Mouse (Mus musculus) kidney, embryonic 15.5 days (tissue): ENCODE results near the gene Tex11. TPM values are rescaled to one million over a fixed set of nuclear protein-coding genes. Genes with fewer than 3 reads are reported as not detected.
"Not testable (repeated sequence)": the region's sequence is repeated elsewhere in the genome, so short reads cannot be mapped to it uniquely, and the experiment has no call there.

ENCODE experiments used
- ATAC-seq: fragments of 200-750 bp; cut with Nextera tagmentation; replicated peaks from 2 replicates; pipeline ENCODE4 v1.8.0; 2017; ENCODE audit warnings: moderate TSS enrichment; ENCODE audit not compliant: low FRiP score
- H3K27ac ChIP-seq: fragments of 300-500 bp; sonication (generic); 2 replicates; pipeline ENCODE4 v1.5.1; 2015; ENCODE audit warnings: mild to moderate bottlenecking, inconsistent platforms
- H3K27me3 ChIP-seq: fragments of 300-500 bp; sonication (generic); 2 replicates; pipeline ENCODE4 v1.6.1; 2015; ENCODE audit warnings: inconsistent platforms
- H3K36me3 ChIP-seq: fragments of 300-500 bp; sonication (generic); 2 replicates; pipeline ENCODE4 v1.6.1; 2015; ENCODE audit warnings: inconsistent platforms
- H3K4me1 ChIP-seq: fragments of 300-500 bp; sonication (generic); 2 replicates; pipeline ENCODE4 v1.6.1; 2015; ENCODE audit warnings: inconsistent platforms
- H3K4me2 ChIP-seq: fragments of 300-500 bp; sonication (generic); 2 replicates; pipeline ENCODE4 v1.6.1; 2015; ENCODE audit warnings: moderate library complexity, mild to moderate bottlenecking, inconsistent platforms
- H3K4me3 ChIP-seq: fragments of 300-500 bp; sonication (generic); replicated peaks from 2 replicates; pipeline ENCODE4 v1.5.1; 2015; ENCODE audit warnings: mild to moderate bottlenecking, inconsistent platforms
- H3K9ac ChIP-seq: fragments of 300-500 bp; sonication (generic); 2 replicates; pipeline ENCODE4 v1.6.1; 2015; ENCODE audit warnings: mild to moderate bottlenecking, inconsistent platforms
- H3K9me3 ChIP-seq: fragments of 300-500 bp; sonication (generic); replicated peaks from 2 replicates; pipeline ENCODE4 v1.6.1; 2016; ENCODE audit warnings: inconsistent platforms
- WGBS: fragments of 180-500 bp; shearing (Covaris S2); methylation state at CpG from one replicate; pipeline ENCODE4 v1.1.7; 2015; ENCODE audit warnings: mixed read lengths; 5-methylcytosine and 5-hydroxymethylcytosine counted together
- polyA plus RNA-seq: library from polyadenylated mRNA; unstranded; fragments of >200 nt; fragmentation: Nextera tagmentation; extraction: Ambion mirVana; gene quantifications from 2 replicates; pipeline ENCODE4 v1.2.1, GENCODE M21; 2015

Gene Tex11
- polyA plus RNA-seq = 0.06 TPM in 1 of 2 replicates, not detected in the other

- H3K9me3 ChIP-seq = no peaks in the 10 kb centered on the region
- no peaks in the 10 kb centered on the region for H3K36me3 ChIP-seq
- no peak for ATAC-seq
- H3K9ac ChIP-seq = no peak within 1 kb of the TSS
- H3K4me3 ChIP-seq = no peak within 1 kb of the TSS
- WGBS = 85% methylated on average over 31 of the region's 31 CpGs
- H3K4me1 ChIP-seq = no peaks in the 10 kb centered on the region
- H3K27me3 ChIP-seq = peaks cover 7% of the 10 kb centered on the region; the same call in 1 of the 2 replicates
- H3K27ac ChIP-seq = no peak within 1 kb of the TSS
- H3K4me2 ChIP-seq = no peak within 1 kb of the TSS
These were observed at the start of gene Tex11 for GRCm38 (mm10) chrX:101059541-101059940. Tex11 (minus strand) TSS chrX:101059667.

- Histone ChIP-seq H3K36me3 (no peaks in the 10 kb centered on the region), H3K9ac (no peak within 1 kb of the TSS), H3K4me1 (0 out of 2 replicates have a peak, but pooled peaks cover 4% of the 10 kb centered on the region), H3K4me3 (peak within 1 kb of the TSS; percentile 39), H3K4me2 (peak within 1 kb of the TSS; percentile 58), H3K9me3 (no peaks in the 10 kb centered on the region), H3K27ac (no peak within 1 kb of the TSS), H3K27me3 (peaks cover 31% of the 10 kb centered on the region)
- ATAC-seq = no peak
- WGBS = 35% methylated on average over 11 of the region's 11 CpGs
These were observed 26.5 kb upstream of the Tex11 start, which contains the start of gene Slc7a3 for GRCm38 (mm10) chrX:101085920-101086319. Slc7a3 (minus strand) TSS chrX:101086020.

- WGBS = 19% methylated on average over 8 of the region's 9 CpGs
- Histone ChIP-seq H3K27me3 (peaks cover 31% of the 10 kb centered on the region), H3K4me2 (peak overlapping the region; percentile 58), H3K4me3 (peak overlapping the region; percentile 39)
- not testable (repeated sequence) for H3K9ac ChIP-seq, H3K4me1 ChIP-seq, H3K9me3 ChIP-seq, H3K36me3 ChIP-seq, H3K27ac ChIP-seq, ATAC-seq
These were observed 25.7 kb upstream of the Tex11 start for GRCm38 (mm10) chrX:101085211-101085610.

- Histone ChIP-seq H3K9me3 (no peaks in the 10 kb centered on the region), H3K4me2 (peak overlapping the region; percentile 58; the same call in 1 of the 2 replicates)
These were observed 24.7 kb upstream of the Tex11 start for GRCm38 (mm10) chrX:101084192-101084591.

GRCm38 (mm10) chrX:101065245-101065644 lies 5.8 kb upstream of the Tex11 start:
- no peak overlapping the region for H3K4me3 ChIP-seq
- no peaks in the 10 kb centered on the region for H3K4me1 ChIP-seq
- H3K27me3 ChIP-seq = peaks cover 7% of the 10 kb centered on the region; the same call in 1 of the 2 replicates
- WGBS = 50% methylated on average over 1 of the region's 1 CpGs
- H3K9me3 ChIP-seq = no peaks in the 10 kb centered on the region
- H3K27ac ChIP-seq = no peak overlapping the region
- no peak overlapping the region for H3K9ac ChIP-seq
- no peak overlapping the region for H3K4me2 ChIP-seq
- no peaks in the 10 kb centered on the region for H3K36me3 ChIP-seq
- no peak for ATAC-seq

More at GRCm38 (mm10) chrX:101084192-101084591, 24.7 kb upstream of the Tex11 start:
- Histone ChIP-seq H3K27ac (no peak overlapping the region), H3K36me3 (no peaks in the 10 kb centered on the region), H3K27me3 (peaks cover 37% of the 10 kb centered on the region), H3K4me1 (0 out of 2 replicates have a peak, but pooled peaks cover 4% of the 10 kb centered on the region), H3K9ac (no peak overlapping the region), H3K4me3 (no peak overlapping the region)
- ATAC-seq = no peak
- 50% methylated on average over 2 of the region's 2 CpGs for WGBS

- Histone ChIP-seq H3K27me3 (peaks cover 7% of the 10 kb centered on the region; the same call in 1 of the 2 replicates), H3K9me3 (no peaks in the 10 kb centered on the region), H3K36me3 (no peaks in the 10 kb centered on the region), H3K4me1 (no peaks in the 10 kb centered on the region), H3K9ac (no peak overlapping the region), H3K4me2 (no peak overlapping the region), H3K4me3 (no peak overlapping the region), H3K27ac (no peak overlapping the region)
- no peak for ATAC-seq
- 76% methylated on average over 2 of the region's 2 CpGs for WGBS
These were observed 4.0 kb upstream of the Tex11 start for GRCm38 (mm10) chrX:101063503-101063902.

GRCm38 (mm10) chrX:100943640-100944039 lies 115.8 kb downstream of the Tex11 start:
- WGBS = 43% methylated on average over 2 of the region's 2 CpGs
- Histone ChIP-seq H3K27me3 (peaks cover 19% of the 10 kb centered on the region), H3K4me3 (no peak overlapping the region)

GRCm38 (mm10) chrX:100839211-100839610 lies 220.3 kb downstream of the Tex11 start:
- no peak overlapping the region for H3K27ac ChIP-seq
- no peaks in the 10 kb centered on the region for H3K9me3 ChIP-seq
- H3K9ac ChIP-seq = no peak overlapping the region
- peaks cover 20% of the 10 kb centered on the region for H3K27me3 ChIP-seq
- H3K36me3 ChIP-seq = no peaks in the 10 kb centered on the region
- H3K4me2 ChIP-seq = no peak overlapping the region
- ATAC-seq = no peak
- H3K4me1 ChIP-seq = no peaks in the 10 kb centered on the region
- no peak overlapping the region for H3K4me3 ChIP-seq

More at GRCm38 (mm10) chrX:100943640-100944039, 115.8 kb downstream of the Tex11 start:
- ATAC-seq = no peak
- Histone ChIP-seq H3K27ac (no peak overlapping the region), H3K36me3 (no peaks in the 10 kb centered on the region), H3K9ac (no peak overlapping the region), H3K9me3 (no peaks in the 10 kb centered on the region), H3K4me2 (no peak overlapping the region), H3K4me1 (no peaks in the 10 kb centered on the region)

GRCm38 (mm10) chrX:100832806-100833205 lies 226.7 kb downstream of the Tex11 start:
- no peak overlapping the region for H3K4me3 ChIP-seq
- H3K4me2 ChIP-seq = no peak overlapping the region
- H3K36me3 ChIP-seq = no peaks in the 10 kb centered on the region
- no peak overlapping the region for H3K27ac ChIP-seq
- no peak overlapping the region for H3K9ac ChIP-seq
- H3K4me1 ChIP-seq = no peaks in the 10 kb centered on the region
- peaks cover 11% of the 10 kb centered on the region for H3K27me3 ChIP-seq
- no peaks in the 10 kb centered on the region for H3K9me3 ChIP-seq
- WGBS = 83% methylated on average over 2 of the region's 2 CpGs
- ATAC-seq = no peak

- Histone ChIP-seq H3K36me3 (no peaks in the 10 kb centered on the region), H3K4me3 (no peak overlapping the region), H3K27ac (no peak overlapping the region), H3K4me1 (no peaks in the 10 kb centered on the region), H3K9me3 (no peaks in the 10 kb centered on the region), H3K9ac (no peak overlapping the region), H3K4me2 (no peak overlapping the region), H3K27me3 (peaks cover 9% of the 10 kb centered on the region; the same call in 1 of the 2 replicates)
- WGBS = 83% methylated on average over 1 of the region's 1 CpGs
- no peak for ATAC-seq
These were observed 233.9 kb downstream of the Tex11 start for GRCm38 (mm10) chrX:100825557-100825956.

- Histone ChIP-seq H3K27ac (no peak overlapping the region), H3K4me1 (no peaks in the 10 kb centered on the region), H3K4me3 (no peak overlapping the region), H3K4me2 (no peak overlapping the region), H3K27me3 (peaks cover 11% of the 10 kb centered on the region), H3K9ac (no peak overlapping the region), H3K36me3 (0 out of 2 replicates have a peak, but pooled peaks cover 3% of the 10 kb centered on the region), H3K9me3 (no peaks in the 10 kb centered on the region)
- WGBS = 37% methylated on average over 1 of the region's 1 CpGs
- no peak for ATAC-seq
These were observed 238.3 kb downstream of the Tex11 start for GRCm38 (mm10) chrX:100821149-100821548.

GRCm38 (mm10) chrX:100818681-100819080 lies 240.8 kb downstream of the Tex11 start:
- no peak for ATAC-seq
- 88% methylated on average over 9 of the region's 9 CpGs for WGBS
- H3K4me3 ChIP-seq = no peak overlapping the region

GRCm38 (mm10) chrX:100815766-100816165 lies 243.7 kb downstream of the Tex11 start:
- 74% methylated on average over 7 of the region's 7 CpGs for WGBS
- Histone ChIP-seq H3K4me1 (no peaks in the 10 kb centered on the region), H3K27ac (no peak overlapping the region), H3K36me3 (peaks cover 50% of the 10 kb centered on the region), H3K4me3 (no peak overlapping the region), H3K9ac (no peak overlapping the region), H3K27me3 (peaks cover 20% of the 10 kb centered on the region), H3K9me3 (no peaks in the 10 kb centered on the region), H3K4me2 (no peak overlapping the region)
- ATAC-seq = no peak

More at GRCm38 (mm10) chrX:100818681-100819080, 240.8 kb downstream of the Tex11 start:
- H3K4me2 ChIP-seq = no peak overlapping the region
- H3K9ac ChIP-seq = no peak overlapping the region
- H3K9me3 ChIP-seq = no peaks in the 10 kb centered on the region
- H3K27me3 ChIP-seq = peaks cover 12% of the 10 kb centered on the region
- H3K27ac ChIP-seq = no peak overlapping the region
- no peaks in the 10 kb centered on the region for H3K4me1 ChIP-seq
- peaks cover 24% of the 10 kb centered on the region for H3K36me3 ChIP-seq
